Mouse (Mus musculus) embryonic fibroblast, embryonic 13.5 days (primary cell): Measurements from ENCODE around the gene Kat2b. TPM values are rescaled to one million over a fixed set of nuclear protein-coding genes. Genes with fewer than 3 reads are reported as not detected.
"Not testable (repeated sequence)": the region's sequence is repeated elsewhere in the genome, so short reads cannot be mapped to it uniquely, and the experiment has no call there.

Experiments
- H3K27ac ChIP-seq: 2 replicates; pipeline ENCODE4 v1.5.1; 2012; ENCODE audit warnings: low read length, control low read depth, inconsistent platforms; ENCODE audit not compliant: insufficient read depth
- H3K4me1 ChIP-seq: 2 replicates; pipeline ENCODE4 v1.6.1; 2011; ENCODE audit warnings: low read length; ENCODE audit not compliant: control insufficient read depth, insufficient read depth
- H3K4me3 ChIP-seq: 2 replicates; pipeline ENCODE4 v1.5.1; 2011; ENCODE audit warnings: mild to moderate bottlenecking, control low read depth, low read length; ENCODE audit not compliant: insufficient read depth
- CTCF ChIP-seq: IDR thresholded peaks from 2 replicates; pipeline ENCODE4 v1.5.1; 2011; ENCODE audit warnings: mild to moderate bottlenecking, control low read depth, low read length, moderate library complexity, borderline replicate concordance; ENCODE audit not compliant: insufficient read depth
- POLR2A ChIP-seq: IDR thresholded peaks from 2 replicates; pipeline ENCODE4 v1.6.1; 2011; ENCODE audit warnings: low read depth, mild to moderate bottlenecking, control low read depth, low read length, moderate library complexity
- polyA plus RNA-seq: library from polyadenylated mRNA; stranded (reverse); fragments of >200 nt; gene quantifications from 2 replicates; pipeline ENCODE4 v1.2.4, GENCODE M21; 2011; ENCODE audit warnings: low read depth; ENCODE audit not compliant: missing spikeins, insufficient read length

Gene Kat2b
- polyA plus RNA-seq: 26.8 and 33.2 TPM in 2 replicates

GRCm38 (mm10) chr17:53566161-53566918 is at the start of gene Kat2b:
Gene Kat2b, plus strand, starts transcription at chr17:53566861.
- Histone ChIP-seq H3K4me1 (peaks cover 8% of the 10 kb centered on the region), H3K27ac (peak within 1 kb of the TSS; percentile 70), H3K4me3 (peak within 1 kb of the TSS; percentile 93)
- no peak for TF ChIP-seq CTCF
- peak; percentile 45 for TF ChIP-seq POLR2A

- no peak overlapping the region for H3K27ac ChIP-seq
- no peaks in the 10 kb centered on the region for H3K4me1 ChIP-seq
- no peak for TF ChIP-seq POLR2A
- no peak for TF ChIP-seq CTCF
- no peak overlapping the region for H3K4me3 ChIP-seq
Observed at GRCm38 (mm10) chr17:53519364-53519763, 47.3 kb upstream of the Kat2b start.

- H3K4me1 ChIP-seq: no peaks in the 10 kb centered on the region
- TF ChIP-seq POLR2A (no peak), CTCF (no peak)
- H3K4me3 ChIP-seq: no peak overlapping the region
- no peak overlapping the region for H3K27ac ChIP-seq
Observed at GRCm38 (mm10) chr17:53520509-53520908, 46.2 kb upstream of the Kat2b start.

DNA sequence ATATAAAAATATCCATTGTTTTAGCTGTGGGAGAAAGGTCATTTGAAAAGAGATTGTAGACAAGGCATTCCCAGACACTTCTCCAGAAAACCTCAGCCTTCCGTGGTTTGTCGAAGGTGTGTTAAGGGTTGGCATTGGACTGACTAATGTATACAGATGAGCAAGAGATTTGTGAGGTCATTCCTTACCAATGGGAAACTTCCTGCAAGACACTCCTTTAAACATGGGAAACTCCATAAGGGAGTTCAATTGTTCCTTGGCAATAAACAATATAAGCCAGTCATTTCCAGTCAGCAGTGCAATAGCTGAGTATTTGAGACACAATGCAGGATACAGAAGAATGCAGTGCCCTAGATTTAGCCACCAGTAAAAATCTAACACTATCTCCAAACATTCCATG is 38.6 kb upstream of the Kat2b start:
- no peak overlapping the region for H3K27ac ChIP-seq
- H3K4me1 ChIP-seq: no peaks in the 10 kb centered on the region
- no peak overlapping the region for H3K4me3 ChIP-seq
- TF ChIP-seq CTCF (no peak), POLR2A (no peak)

DNA sequence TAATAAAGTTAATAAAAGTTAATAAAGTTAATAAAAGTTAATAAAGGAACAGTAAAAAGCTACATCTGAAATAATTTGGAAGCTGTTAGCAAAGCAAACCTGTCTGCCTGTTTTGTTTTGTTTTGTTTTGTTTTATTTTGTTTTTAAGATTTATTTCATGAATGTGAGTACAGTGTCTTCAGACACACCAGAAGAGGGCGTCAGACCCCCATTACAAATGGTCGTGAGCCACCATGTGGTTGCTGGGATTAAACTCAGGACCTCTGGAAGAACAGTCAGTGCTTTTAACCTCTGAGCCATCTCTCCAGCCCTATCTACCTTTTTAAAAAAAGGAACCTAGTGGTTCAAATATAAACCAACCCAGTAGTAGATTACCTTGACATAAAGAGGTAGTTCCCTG is 35.5 kb upstream of the Kat2b start:
- no peak overlapping the region for H3K27ac ChIP-seq
- H3K4me3 ChIP-seq: no peak overlapping the region
- no peaks in the 10 kb centered on the region for H3K4me1 ChIP-seq
- TF ChIP-seq POLR2A (no peak), CTCF (no peak)

DNA sequence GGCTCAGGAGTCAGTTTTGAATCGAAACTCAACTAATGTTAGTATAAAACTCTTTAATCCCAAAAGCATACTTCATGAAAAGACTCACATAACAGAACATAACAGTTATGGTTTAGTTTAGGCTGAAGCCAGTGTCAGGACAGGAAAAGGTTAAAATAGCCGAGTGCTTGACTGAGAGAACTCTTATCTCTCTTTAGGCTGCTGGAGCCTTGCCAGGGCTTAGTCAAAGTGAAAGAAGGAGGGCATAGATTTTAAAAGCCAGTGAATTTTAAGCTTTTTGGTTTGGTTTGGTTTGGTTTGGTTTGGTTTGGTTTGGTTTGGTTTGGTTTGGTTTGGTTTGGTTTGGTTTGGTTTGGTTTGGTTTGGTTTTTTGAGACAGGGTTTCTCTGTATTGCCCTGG is 34.2 kb upstream of the Kat2b start:
- TF ChIP-seq POLR2A (no peak), CTCF (no peak)
- Histone ChIP-seq H3K4me1 (no peaks in the 10 kb centered on the region), H3K27ac (no peak overlapping the region), H3K4me3 (no peak overlapping the region)

- H3K4me3 ChIP-seq, H3K27ac ChIP-seq, H3K4me1 ChIP-seq: not testable (repeated sequence)
Observed at GRCm38 (mm10) chr17:53539351-53539750, 27.3 kb upstream of the Kat2b start, which contains the start of gene Pp2d1. Gene Pp2d1, minus strand, starts transcription at chr17:53539451.

GRCm38 (mm10) chr17:53542536-53542935 is 24.1 kb upstream of the Kat2b start:
- no peak for TF ChIP-seq POLR2A
- TF ChIP-seq CTCF: no peak
- Histone ChIP-seq H3K4me1 (no peaks in the 10 kb centered on the region), H3K4me3 (no peak overlapping the region), H3K27ac (no peak overlapping the region)

GRCm38 (mm10) chr17:53543591-53544324 is 22.9 kb upstream of the Kat2b start:
- Histone ChIP-seq H3K4me3 (no peak overlapping the region), H3K27ac (no peak overlapping the region), H3K4me1 (no peaks in the 10 kb centered on the region)
- TF ChIP-seq POLR2A: no peak
- TF ChIP-seq CTCF: no peak
